Mouse (Mus musculus): Measurements from ENCODE around the gene Fmod.

Gene Fmod

GRCm38 (mm10) chr1:134076789-134077188 is 39.7 kb downstream of the Fmod start:
- no peak for DNase-seq (ENCODE audit: low spot score in 2 of 2)

GRCm38 (mm10) chr1:134077389-134078060 is 40.5 kb downstream of the Fmod start:
- no peak for DNase-seq (ENCODE audit: low spot score in 2 of 2)

GRCm38 (mm10) chr1:134078061-134078795 is 41.2 kb downstream of the Fmod start:
- peak; percentile 37 to 56 for DNase-seq (ENCODE audit: low spot score in 2 of 2)

- peak; percentile 95 to 96 for DNase-seq (ENCODE audit: low spot score in 2 of 2)
These were observed 41.9 kb downstream of the Fmod start, which contains the start of gene Btg2 for GRCm38 (mm10) chr1:134078802-134079476. TSS of gene Btg2 (minus strand) at chr1:134079120.

- DNase-seq (ENCODE audit: low spot score in 2 of 2), result peak; percentile 47 to 59
These were observed 42.6 kb downstream of the Fmod start for GRCm38 (mm10) chr1:134079477-134080163.

GRCm38 (mm10) chr1:134080406-134080805 is 43.4 kb downstream of the Fmod start:
- no peak for DNase-seq (ENCODE audit: low spot score in 2 of 2)

- no peak for DNase-seq (ENCODE audit: low spot score in 2 of 2)
These were observed 43.9 kb downstream of the Fmod start for GRCm38 (mm10) chr1:134080881-134081450.

- peak; percentile 73 to 87 for DNase-seq (ENCODE audit: low spot score in 2 of 2)
These were observed 46.0 kb downstream of the Fmod start for GRCm38 (mm10) chr1:134082987-134083516.

GRCm38 (mm10) chr1:134083676-134084075 is 46.6 kb downstream of the Fmod start:
- DNase-seq (ENCODE audit: low spot score in 2 of 2), result no peak

- DNase-seq (ENCODE audit: low spot score in 2 of 2), result no peak
These were observed 47.1 kb downstream of the Fmod start for GRCm38 (mm10) chr1:134084128-134084527.

- DNase-seq (ENCODE audit: low spot score in 2 of 2), result no peak
These were observed 49.0 kb downstream of the Fmod start for GRCm38 (mm10) chr1:134086017-134086416.

- DNase-seq (ENCODE audit: low spot score in 2 of 2), result no peak
These were observed 49.9 kb downstream of the Fmod start for GRCm38 (mm10) chr1:134086811-134087398.

- no peak for DNase-seq (ENCODE audit: low spot score in 2 of 2)
These were observed 52.0 kb downstream of the Fmod start for GRCm38 (mm10) chr1:134089074-134089473.

- DNase-seq (ENCODE audit: low spot score in 2 of 2), result no peak
These were observed 54.8 kb downstream of the Fmod start for GRCm38 (mm10) chr1:134091851-134092250.

- no peak for DNase-seq (ENCODE audit: low spot score in 2 of 2)
These were observed 55.3 kb downstream of the Fmod start for GRCm38 (mm10) chr1:134092368-134092767.

GRCm38 (mm10) chr1:134092852-134093770 is 56.1 kb downstream of the Fmod start:
- peak; percentile 92 to 94 for DNase-seq (ENCODE audit: low spot score in 2 of 2)

- DNase-seq (ENCODE audit: low spot score in 2 of 2), result peak; percentile 76 to 77
These were observed 56.9 kb downstream of the Fmod start for GRCm38 (mm10) chr1:134093771-134094526.

- no peak for DNase-seq (ENCODE audit: low spot score in 2 of 2)
These were observed 58.1 kb downstream of the Fmod start for GRCm38 (mm10) chr1:134095033-134095612.

GRCm38 (mm10) chr1:134095721-134096120 is 58.7 kb downstream of the Fmod start:
- no peak for DNase-seq (ENCODE audit: low spot score in 2 of 2)
